Mouse (Mus musculus) retina, adult 2 months (tissue): Measurements from ENCODE around the gene Gucy2e.

Source experiments
- DNase-seq: peaks from one replicate; pipeline ENCODE4 v3.0.0-alpha.2; 2012; ENCODE audit warnings: low read depth, low spot score

Gene Gucy2e

DNA sequence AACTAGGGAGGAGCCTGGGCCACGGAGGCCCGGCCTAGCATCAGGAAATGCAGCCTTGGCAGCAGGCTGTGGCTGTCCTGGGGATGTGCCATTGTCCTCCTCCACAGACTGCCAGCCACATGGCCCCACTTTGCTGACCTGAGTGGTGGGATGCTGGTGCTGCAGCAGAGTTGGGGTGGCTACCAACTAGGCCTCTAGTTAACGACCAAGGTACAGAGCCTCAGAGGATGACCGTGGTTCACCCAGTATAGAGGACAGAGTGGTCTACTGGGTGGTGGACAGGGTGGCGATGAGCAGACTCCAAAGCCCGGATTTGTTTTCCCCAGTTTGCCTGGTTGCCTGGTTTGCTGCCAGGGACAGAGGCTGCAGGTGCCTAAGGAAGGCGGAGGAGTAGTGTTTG lies 62.1 kb downstream of the Gucy2e start:
- no peak for DNase-seq

DNA sequence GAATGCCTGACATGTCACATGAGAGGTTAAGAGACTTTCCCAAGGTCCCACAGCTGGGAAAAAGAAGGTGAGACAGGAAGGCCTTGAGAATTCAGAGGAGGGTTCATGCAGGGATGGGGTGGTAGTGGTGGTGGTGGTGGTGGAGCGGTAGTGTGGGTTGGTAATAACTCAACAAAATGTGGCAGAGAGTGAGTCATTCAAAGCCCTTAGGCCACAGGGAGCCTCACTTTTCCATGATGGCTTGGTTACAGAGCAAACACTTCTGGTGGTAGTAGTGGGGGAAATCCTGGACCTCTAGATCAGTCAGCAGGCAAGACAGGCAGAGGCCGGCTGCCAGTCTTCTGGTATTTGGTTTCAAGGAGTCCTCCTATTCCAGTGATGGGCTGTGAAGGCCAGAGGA lies 64.2 kb downstream of the Gucy2e start:
- DNase-seq: no peak

DNA sequence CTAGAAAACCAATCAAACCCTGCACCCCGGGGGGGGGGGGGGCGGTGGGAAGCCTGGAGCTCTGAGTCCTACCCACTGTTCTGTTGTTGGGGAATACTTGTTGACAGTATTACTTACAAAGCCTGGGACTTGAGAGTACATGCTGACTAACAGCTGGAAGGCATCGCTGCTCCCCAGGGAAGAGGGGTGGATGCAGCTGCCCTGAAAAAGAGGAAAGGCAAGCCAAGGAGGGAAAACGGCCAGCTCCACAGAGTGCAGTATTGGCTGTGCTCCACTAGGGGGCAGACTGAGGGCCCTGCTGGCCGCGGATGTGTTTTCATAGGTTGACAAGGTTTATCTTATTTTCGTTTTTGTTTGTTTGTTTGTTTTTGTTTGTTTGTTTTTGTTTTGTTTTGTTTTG lies 65.2 kb downstream of the Gucy2e start:
- peak; percentile 18 for DNase-seq

- no peak for DNase-seq
Observed at GRCm38 (mm10) chr11:69169313-69169712, 67.5 kb downstream of the Gucy2e start.
